Mouse (Mus musculus) urinary bladder, adult 18-20 months (tissue): ENCODE data around the gene Rps16.
"Not testable (repeated sequence)": the region's sequence is repeated elsewhere in the genome, so short reads cannot be mapped to it uniquely, and the experiment has no call there.

Experiments used
- DNase-seq, 2 experiments: peaks; one replicate each; pipeline ENCODE4 v3.0.0; 2022; ENCODE audit warnings: low spot score in 2 of 2, mixed read lengths in 2 of 2

Rps16 gene

GRCm38 (mm10) chr7:28386877-28387276 is 36.4 kb downstream of the Rps16 start:
- not testable (repeated sequence) for DNase-seq

GRCm38 (mm10) chr7:28387384-28387783 is 36.9 kb downstream of the Rps16 start:
- DNase-seq, result not testable (repeated sequence)

- DNase-seq, result no peak
Measured at GRCm38 (mm10) chr7:28390331-28390730, 39.9 kb downstream of the Rps16 start.

- DNase-seq, result peak; percentile 81 to 96
Measured at GRCm38 (mm10) chr7:28392429-28393271, 42.2 kb downstream of the Rps16 start, which contains the start of the genes Med29 and Paf1. Med29 (minus strand) TSS chr7:28392708. Paf1 (plus strand) TSS chr7:28392951.

- DNase-seq, result no peak
Measured at GRCm38 (mm10) chr7:28393272-28393951, 43.0 kb downstream of the Rps16 start.

- DNase-seq, result no peak
Measured at GRCm38 (mm10) chr7:28395425-28395824, 45.0 kb downstream of the Rps16 start.

GRCm38 (mm10) chr7:28398000-28398399 is 47.5 kb downstream of the Rps16 start:
- no peak for DNase-seq

- DNase-seq, result no peak
Measured at GRCm38 (mm10) chr7:28398696-28399340, 48.4 kb downstream of the Rps16 start.

- DNase-seq, result no peak
Measured at GRCm38 (mm10) chr7:28401030-28401429, 50.6 kb downstream of the Rps16 start.

GRCm38 (mm10) chr7:28401942-28402341 is 51.5 kb downstream of the Rps16 start:
- DNase-seq, result no peak
